Mouse (Mus musculus) testis, adult 2 months (tissue): ENCODE measurements around the gene Ecd. TPM values are rescaled to one million over a fixed set of nuclear protein-coding genes. Genes with fewer than 3 reads are reported as not detected.

Source experiments
- H3K27ac ChIP-seq: fragments of 200-500 bp; 2 replicates; pipeline ENCODE4 v1.5.1; 2012; ENCODE audit warnings: low read depth, low read length; ENCODE audit not compliant: control insufficient read depth, insufficient read depth
- H3K27me3 ChIP-seq: fragments of 200-500 bp; 2 replicates; pipeline ENCODE4 v1.6.1; 2012; ENCODE audit warnings: mild to moderate bottlenecking, low read length, moderate library complexity; ENCODE audit not compliant: control insufficient read depth, insufficient read depth
- H3K36me3 ChIP-seq: fragments of 200-500 bp; 2 replicates; pipeline ENCODE4 v1.6.1; 2012; ENCODE audit warnings: mild to moderate bottlenecking, low read length; ENCODE audit not compliant: control insufficient read depth, insufficient read depth
- H3K4me1 ChIP-seq: fragments of 200-500 bp; 2 replicates; pipeline ENCODE4 v1.6.1; 2012; ENCODE audit warnings: low read length; ENCODE audit not compliant: control insufficient read depth, insufficient read depth
- H3K4me3 ChIP-seq: fragments of 200-500 bp; 2 replicates; pipeline ENCODE4 v1.5.1; 2012; ENCODE audit warnings: low read depth, mild to moderate bottlenecking, low read length, moderate library complexity, mixed read lengths; ENCODE audit not compliant: control insufficient read depth
- CTCF ChIP-seq: fragments of 200-500 bp; IDR thresholded peaks from 2 replicates; pipeline ENCODE4 v1.5.1; 2012; ENCODE audit warnings: low read depth, mild to moderate bottlenecking, inconsistent platforms, low read length, moderate library complexity; ENCODE audit not compliant: control insufficient read depth, insufficient read depth, insufficient replicate concordance
- POLR2A ChIP-seq: fragments of 200-500 bp; IDR thresholded peaks from 2 replicates; pipeline ENCODE4 v1.6.1; 2012; ENCODE audit warnings: low read depth, mild to moderate bottlenecking, inconsistent platforms, low read length, moderate library complexity; ENCODE audit not compliant: control insufficient read depth
- polyA plus RNA-seq: library from polyadenylated mRNA; depleted of rRNA; stranded (reverse); fragments of >200 nt; gene quantifications from 2 replicates; pipeline ENCODE4 v1.2.3, GENCODE M21; 2012; rRNA removed

Ecd gene
- polyA plus RNA-seq, 1 experiment = 19.4 TPM

DNA sequence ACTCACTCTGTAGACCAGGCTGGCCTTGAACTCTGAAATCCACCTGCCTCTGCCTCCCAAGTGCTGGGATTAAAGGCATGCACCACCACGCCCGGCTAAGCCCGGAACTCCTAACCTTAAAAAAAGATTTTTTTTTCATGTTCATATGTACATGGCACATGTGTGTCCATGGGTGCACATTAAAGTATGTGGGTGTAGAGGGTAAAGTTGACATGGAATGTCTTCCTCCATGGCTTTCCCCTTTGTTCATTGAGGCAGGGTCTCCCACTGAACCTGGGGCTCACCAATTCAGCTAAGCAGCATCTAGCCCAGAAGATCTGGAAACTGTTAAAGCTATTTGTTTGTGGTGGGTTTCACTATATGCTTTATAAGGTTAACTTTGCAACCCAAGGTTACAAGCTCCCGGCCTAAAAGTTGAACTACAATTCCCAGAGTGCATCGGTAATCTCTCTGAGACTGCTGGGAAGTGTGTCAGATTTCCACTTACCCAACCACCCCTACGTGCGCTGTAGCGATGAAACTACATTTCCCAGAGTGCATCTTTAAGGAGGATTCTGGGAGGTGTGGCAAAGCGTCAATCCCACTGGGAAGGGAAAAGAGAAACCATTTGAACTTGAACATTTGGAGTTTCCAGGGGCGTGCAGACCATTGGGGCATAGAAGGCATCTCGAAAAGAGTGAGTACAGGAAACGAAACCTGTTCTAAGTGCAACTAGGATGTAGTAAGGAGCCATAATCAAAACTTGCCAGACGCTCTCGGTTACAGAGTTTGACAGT, 53.6 kb downstream of the Ecd start, which contains the start of gene Nudt13:
Gene Nudt13 (plus strand): TSS at position 581 of the 776 bp plus-strand sequence.
- H3K27ac ChIP-seq = no peak within 1 kb of the TSS
- TF ChIP-seq CTCF = no peak
- TF ChIP-seq POLR2A = no peak

GRCm38 (mm10) chr14:20291391-20291790, 56.5 kb downstream of the Ecd start:
- H3K4me3 ChIP-seq = no peak overlapping the region
- H3K4me1 ChIP-seq = peaks cover 3% of the 10 kb centered on the region
- TF ChIP-seq POLR2A (no peak), CTCF (no peak)
- H3K27ac ChIP-seq = no peak overlapping the region
- no peaks in the 10 kb centered on the region for H3K36me3 ChIP-seq
- no peaks in the 10 kb centered on the region for H3K27me3 ChIP-seq

More for the DNA sequence above, 53.6 kb downstream of the Ecd start, which contains the start of gene Nudt13:
- Histone ChIP-seq H3K4me3 (peak within 1 kb of the TSS; percentile 84), H3K4me1 (peaks cover 3% of the 10 kb centered on the region), H3K36me3 (no peaks in the 10 kb centered on the region), H3K27me3 (no peaks in the 10 kb centered on the region)

Other genes starting within 250 kb of the Ecd start
- gene Saysd1, start 209.6 kb downstream of the Ecd start, polyA plus RNA-seq = 220 and 227 TPM in 2 replicates
- 11.6 and 11.8 TPM in 2 replicates for gene Kcnk5, start 166.3 kb downstream of the Ecd start, polyA plus RNA-seq
- not detected in 2 replicates for gene Kcnk16, start 78.9 kb downstream of the Ecd start, polyA plus RNA-seq
- gene Nudt13, start 53.4 kb downstream of the Ecd start, polyA plus RNA-seq = 4.0 and 7.7 TPM in 2 replicates
- gene Fam149b, start within 50 bp of the Ecd start, polyA plus RNA-seq = 51.2 and 54.5 TPM in 2 replicates
- 104 and 140 TPM in 2 replicates for gene Dnajc9, start 40.8 kb upstream of the Ecd start, polyA plus RNA-seq
- 14.2 and 14.4 TPM in 2 replicates for gene Mrps16, start 45.5 kb upstream of the Ecd start, polyA plus RNA-seq
- gene Cfap70, start 104.1 kb upstream of the Ecd start, polyA plus RNA-seq = 55.1 and 56.7 TPM in 2 replicates
- gene Anxa7, start 132.0 kb upstream of the Ecd start, polyA plus RNA-seq = 12.2 and 13.6 TPM in 2 replicates
- gene Mss51, start 148.8 kb upstream of the Ecd start, polyA plus RNA-seq = 1.7 and 2.1 TPM in 2 replicates
- gene Ppp3cb, start 198.5 kb upstream of the Ecd start, polyA plus RNA-seq = 7.7 and 10.0 TPM in 2 replicates